Comparison of ENCODE assay signal across 9 mouse cellular contexts in the genomic region with DNA sequence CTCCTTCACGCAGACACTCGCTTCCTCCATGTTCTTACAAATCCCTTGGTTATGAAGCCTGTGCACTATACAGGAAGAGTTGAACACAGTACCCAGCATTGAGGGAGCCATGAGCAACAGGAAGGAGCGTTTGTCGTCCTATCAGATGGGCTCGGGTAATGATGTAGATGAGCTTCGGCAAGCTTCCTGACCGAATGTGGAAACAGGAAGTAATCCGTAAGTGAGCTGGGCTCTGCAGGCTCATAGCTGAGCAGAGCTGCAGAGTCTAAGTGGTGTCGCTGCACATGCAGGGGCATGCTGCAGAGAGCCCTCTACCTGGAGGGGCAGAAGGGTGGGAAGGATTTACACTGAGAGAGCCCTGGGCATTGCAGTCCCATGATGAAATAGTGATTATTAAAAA.
DNase-seq lines count a peak whose midpoint lies in the region; ATAC-seq and TF ChIP-seq lines count a peak whose summit lies in the region.
"Had no signal": no experiment of that assay in that cellular context is flagged by ENCODE, and none has a peak within 500 bp of the region (broad histone marks: within the 10 kb centered on the region; RNA-seq: fewer than 3 reads in every experiment).

No protein-coding gene starts in this region.

- no peak for TF ChIP-seq CTCF in heart, postnatal 0 days (IDR thresholded peaks at IDR 0.05; ENCODE audit: low read depth)

- no peaks in the 10 kb centered on the region for H3K9me3 ChIP-seq in forebrain, embryonic 15.5 days
- H3K9me3 ChIP-seq in forebrain, embryonic 16.5 days (ENCODE audit: control insufficient read depth, low read length): no peaks in the 10 kb centered on the region
- no peaks in the 10 kb centered on the region for H3K9me3 ChIP-seq in heart, postnatal 0 days (replicated peaks; ENCODE audit: control insufficient read depth, low read length)

- TF ChIP-seq EP300 in heart, postnatal 0 days (IDR thresholded peaks at IDR 0.05; ENCODE audit: low read depth): no peak

- H3K4me2 ChIP-seq in forebrain, embryonic 15.5 days (replicated peaks): no peak overlapping the region
- H3K4me2 ChIP-seq in forebrain, embryonic 16.5 days (ENCODE audit: low read length): no peak overlapping the region
- H3K4me2 ChIP-seq in heart, postnatal 0 days (ENCODE audit: low read depth, low read length): no peak overlapping the region

- no peak overlapping the region for H3K9ac ChIP-seq in forebrain, embryonic 15.5 days (replicated peaks)
- no peak overlapping the region for H3K9ac ChIP-seq in forebrain, embryonic 16.5 days (replicated peaks; ENCODE audit: low read depth, low read length)
- no peak overlapping the region for H3K9ac ChIP-seq in heart, postnatal 0 days (replicated peaks; ENCODE audit: low read depth, low read length)

- 87% methylated on average over 9 of the region's 9 CpGs for WGBS in forebrain, embryonic 15.5 days
- 86% methylated on average over 9 of the region's 9 CpGs for WGBS in forebrain, embryonic 16.5 days
- WGBS in heart, postnatal 0 days: 57% methylated on average over 9 of the region's 9 CpGs

- peaks cover 41% of the 10 kb centered on the region for H3K4me1 ChIP-seq in forebrain, embryonic 15.5 days
- peaks cover 24% of the 10 kb centered on the region for H3K4me1 ChIP-seq in forebrain, embryonic 16.5 days (replicated peaks; ENCODE audit: control insufficient read depth, insufficient read depth, low read length)
- H3K4me1 ChIP-seq in heart, postnatal 0 days (ENCODE audit: control insufficient read depth, insufficient read depth): peaks cover 11% of the 10 kb centered on the region; the same call in 1 of the 2 replicates
- H3K4me1 ChIP-seq: megakaryocyte, embryonic 14.5 days had no signal

- no peak overlapping the region for H3K4me3 ChIP-seq in forebrain, embryonic 15.5 days
- H3K4me3 ChIP-seq in forebrain, embryonic 16.5 days (replicated peaks; ENCODE audit: low read length): no peak overlapping the region
- H3K4me3 ChIP-seq in heart, postnatal 0 days (ENCODE audit: low read depth, low read length): no peak overlapping the region
- H3K4me3 ChIP-seq: megakaryocyte, embryonic 14.5 days had no signal

- 0 out of 2 replicates have a peak overlapping the region, but pooled peaks have one; percentile 11 for H3K27ac ChIP-seq in forebrain, embryonic 15.5 days (replicated peaks)
- H3K27ac ChIP-seq in forebrain, embryonic 16.5 days (ENCODE audit: low read length): no peak overlapping the region
- H3K27ac ChIP-seq in heart, postnatal 0 days (ENCODE audit: low read depth): no peak overlapping the region

- ATAC-seq in forebrain, embryonic 15.5 days (replicated peaks): no peak
- ATAC-seq in forebrain, embryonic 16.5 days: no peak
- ATAC-seq in heart, postnatal 0 days (ENCODE audit: insufficient read depth, low read depth): no peak; the same call in 1 of the 2 replicates

- DNase-seq in A20 (ENCODE audit: low read depth, low spot score): peak; percentile 44
- peak; percentile 28 for DNase-seq in heart, postnatal 0 days (ENCODE audit: low spot score)
- DNase-seq in lung, postnatal 36 days: peak; percentile 62
- DNase-seq in kidney, postnatal 14 days: no peak
- no peak for DNase-seq in adrenal gland, adult (ENCODE audit: inconsistent age in 2 of 2, low spot score in 1 of 2)
- no peak for DNase-seq in cerebellum, postnatal 10 days

- H3K27me3 ChIP-seq in forebrain, embryonic 15.5 days: no peaks in the 10 kb centered on the region
- H3K27me3 ChIP-seq in forebrain, embryonic 16.5 days (replicated peaks; ENCODE audit: control insufficient read depth, insufficient read depth, low read length): no peaks in the 10 kb centered on the region
- no peaks in the 10 kb centered on the region for H3K27me3 ChIP-seq in heart, postnatal 0 days (ENCODE audit: control insufficient read depth, insufficient read depth, low read length)

- no peaks in the 10 kb centered on the region for H3K36me3 ChIP-seq in forebrain, embryonic 15.5 days
- no peaks in the 10 kb centered on the region for H3K36me3 ChIP-seq in forebrain, embryonic 16.5 days (ENCODE audit: control insufficient read depth, insufficient read depth)
- no peaks in the 10 kb centered on the region for H3K36me3 ChIP-seq in heart, postnatal 0 days (replicated peaks; ENCODE audit: control insufficient read depth, insufficient read depth, low read length)

Comparison
In these comparisons a context has a peak if more than half of its experiments do, and no peak if none do; other contexts are left out.
1. DNase-seq: peak in A20 (single experiment), heart, postnatal 0 days (single experiment) and lung, postnatal 36 days (single experiment); none in kidney, postnatal 14 days (single experiment), adrenal gland, adult (0 of 2) and cerebellum, postnatal 10 days (0 of 2).